Mouse (Mus musculus) urinary bladder, postnatal 10 days (tissue): ENCODE data around the gene Gm12258.
A peak's percentile ranks its signal among the peaks of the same experiment; 100 is the strongest.
"Not testable (repeated sequence)": the region's sequence is repeated elsewhere in the genome, so short reads cannot be mapped to it uniquely, and the experiment has no call there.

Experiments used
- DNase-seq: peaks from one replicate; pipeline ENCODE4 v3.0.0; 2022; ENCODE audit warnings: low spot score

Gm12258 gene

DNA sequence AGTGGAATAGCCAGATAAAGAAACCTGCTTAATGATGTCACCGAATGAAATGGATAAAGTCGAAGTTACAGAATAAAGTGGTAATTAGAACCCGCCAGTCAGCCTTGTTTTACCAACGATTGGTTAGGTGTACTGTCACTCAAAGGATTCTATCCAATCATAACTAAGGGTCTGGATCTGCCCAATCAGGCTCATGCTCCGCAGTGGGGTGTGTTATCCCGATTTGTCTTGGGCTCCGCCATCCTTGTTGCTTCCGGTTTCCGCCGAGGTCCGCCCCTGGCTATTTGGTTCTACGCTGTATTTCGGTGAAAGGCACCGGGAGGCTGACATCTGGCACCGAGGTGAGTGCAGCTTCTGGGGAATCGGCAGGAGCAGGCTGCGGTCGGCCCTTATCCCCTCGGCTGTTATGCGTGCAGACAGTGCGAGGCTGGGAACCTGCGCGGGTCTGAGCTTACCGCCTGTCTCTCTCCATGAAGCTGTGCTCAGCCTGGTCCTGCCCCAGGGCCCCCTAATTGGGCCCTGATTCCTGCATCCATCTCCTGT lies at the start of gene Gm12258:
Gene Gm12258, plus strand, starts transcription at position 240 of the 543 bp plus-strand sequence.
- peak; percentile 14 for DNase-seq

DNA sequence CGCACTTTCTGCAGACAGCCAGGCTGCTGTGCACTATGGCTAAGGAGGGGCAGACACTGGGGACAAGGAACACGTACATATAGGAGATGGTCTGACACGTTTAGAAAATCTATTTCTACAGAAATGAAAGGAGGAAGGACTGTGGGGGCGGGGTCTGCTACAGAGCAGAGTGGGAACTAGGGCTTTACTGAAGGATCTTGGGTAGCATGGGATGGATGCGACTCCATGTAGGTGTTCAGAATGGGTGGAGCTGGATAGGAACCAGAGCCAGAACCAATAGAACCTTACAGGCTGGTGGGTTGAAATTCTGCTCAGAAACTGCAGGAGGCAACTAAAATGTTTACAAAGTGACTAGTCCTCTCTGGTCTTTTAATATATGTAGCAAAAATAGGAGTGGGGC lies 47.2 kb upstream of the Gm12258 start:
- no peak for DNase-seq

DNA sequence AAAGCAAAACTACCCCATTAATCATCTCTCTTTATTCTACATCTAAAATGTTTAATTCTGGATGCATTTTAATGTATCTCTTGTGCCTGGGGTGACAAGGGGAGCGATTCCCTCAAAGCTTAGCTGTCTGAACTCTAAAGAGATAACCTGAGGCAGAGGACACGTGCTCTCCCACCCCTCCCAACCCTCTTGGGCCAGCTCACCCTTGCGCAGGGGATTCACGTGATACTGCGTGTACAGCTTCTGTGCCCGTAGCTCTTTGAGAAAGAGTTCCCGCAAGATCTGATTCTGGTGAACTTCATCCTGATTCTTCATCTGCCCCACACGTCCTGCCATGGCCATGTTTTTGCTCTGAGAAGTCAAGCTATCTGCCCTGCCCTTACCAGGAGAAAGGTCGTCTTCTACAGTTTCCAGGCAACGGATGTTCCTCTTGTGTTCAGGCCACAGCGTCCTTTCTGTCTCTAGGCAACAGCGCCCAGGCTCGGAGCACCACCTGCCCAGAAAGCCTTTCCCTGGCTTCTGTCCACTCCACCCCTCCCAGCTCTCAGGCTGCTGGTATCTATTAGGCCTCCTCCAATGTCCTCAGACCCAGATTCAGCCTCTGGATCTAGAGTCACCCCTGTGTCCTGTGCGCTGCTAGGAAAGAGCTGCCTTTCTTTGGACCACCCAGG lies 45.3 kb upstream of the Gm12258 start, which contains the start of gene Fam183b:
Gene Fam183b, minus strand, starts transcription at position 403 of the 671 bp plus-strand sequence.
- no peak for DNase-seq

DNA sequence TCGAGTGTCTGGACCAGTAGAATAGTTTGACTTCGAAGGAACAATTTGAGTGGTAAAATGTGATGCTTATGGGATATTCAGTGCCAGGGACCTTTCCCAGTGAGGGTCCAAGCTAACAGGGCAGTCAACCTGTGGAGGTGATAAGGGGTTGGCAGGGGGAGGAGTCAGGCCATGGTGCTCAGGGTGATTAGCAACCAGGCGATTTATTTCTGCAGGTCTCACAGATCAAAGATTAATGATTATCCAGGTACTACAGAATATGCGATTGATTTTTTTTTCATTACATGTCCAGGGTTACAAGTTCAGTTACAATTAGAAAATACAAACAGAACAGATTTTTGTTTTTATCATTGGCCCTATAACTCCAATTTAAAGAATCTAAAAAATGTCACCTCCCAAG lies 43.1 kb upstream of the Gm12258 start:
- no peak for DNase-seq

DNA sequence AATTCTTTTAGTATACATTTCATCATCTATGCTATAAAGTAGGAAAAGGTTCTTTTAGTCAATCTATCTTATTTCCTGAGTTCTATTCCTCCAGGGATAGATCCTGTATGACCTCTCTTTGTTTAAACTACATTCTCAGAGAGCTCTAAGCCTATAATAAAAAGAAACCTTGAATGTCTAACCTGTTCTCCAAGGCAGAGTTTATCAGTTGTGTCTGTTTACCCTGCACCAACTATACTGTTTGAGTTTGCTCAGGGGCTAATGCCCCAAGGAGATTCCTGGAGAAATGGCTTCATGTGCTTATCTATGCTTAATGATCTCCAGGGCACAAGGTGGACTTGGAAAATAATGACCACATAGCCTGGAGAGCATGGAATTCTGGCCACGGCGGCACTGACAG lies 42.6 kb upstream of the Gm12258 start:
- DNase-seq = no peak

DNA sequence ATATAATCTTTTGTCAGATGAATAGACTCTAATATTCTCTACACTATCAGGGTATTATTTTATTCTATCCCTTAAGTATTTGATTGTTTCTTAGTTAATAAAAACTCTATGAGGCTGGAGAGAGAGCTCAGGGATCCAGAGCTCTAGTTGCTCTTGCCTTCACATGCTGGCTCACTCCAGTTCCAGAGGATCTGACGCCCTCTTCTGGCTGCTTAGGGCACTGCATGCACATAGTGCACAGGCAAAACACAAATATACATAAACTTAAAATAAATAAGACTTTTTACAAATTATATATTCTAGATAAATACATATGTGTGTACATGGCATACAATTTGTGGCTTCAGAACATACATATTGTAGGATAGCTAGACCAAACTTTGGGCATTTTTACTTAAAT lies 35.0 kb upstream of the Gm12258 start:
- DNase-seq = no peak

DNA sequence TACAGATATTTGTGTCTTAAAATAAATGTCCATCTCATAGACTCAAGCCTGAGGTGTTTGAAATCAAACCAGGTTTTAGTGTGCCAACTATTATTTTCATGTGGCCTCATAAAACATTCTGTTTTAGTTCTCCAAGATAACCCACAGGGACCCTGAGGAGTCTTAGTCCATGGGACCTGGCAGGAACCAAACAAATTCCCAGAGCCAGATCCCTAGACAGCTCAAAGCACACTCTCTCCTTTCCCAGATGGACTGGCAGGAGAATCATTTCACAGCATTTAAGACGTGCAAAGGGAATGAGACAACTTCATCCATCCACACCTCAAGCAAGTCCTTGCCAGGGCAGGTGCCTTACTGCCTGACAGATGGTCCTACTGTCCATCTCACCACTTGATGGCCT lies 32.3 kb upstream of the Gm12258 start, which contains the start of gene Olfr313:
Gene Olfr313, plus strand, starts transcription at position 301 of the 400 bp plus-strand sequence.
- not testable (repeated sequence) for DNase-seq

DNA sequence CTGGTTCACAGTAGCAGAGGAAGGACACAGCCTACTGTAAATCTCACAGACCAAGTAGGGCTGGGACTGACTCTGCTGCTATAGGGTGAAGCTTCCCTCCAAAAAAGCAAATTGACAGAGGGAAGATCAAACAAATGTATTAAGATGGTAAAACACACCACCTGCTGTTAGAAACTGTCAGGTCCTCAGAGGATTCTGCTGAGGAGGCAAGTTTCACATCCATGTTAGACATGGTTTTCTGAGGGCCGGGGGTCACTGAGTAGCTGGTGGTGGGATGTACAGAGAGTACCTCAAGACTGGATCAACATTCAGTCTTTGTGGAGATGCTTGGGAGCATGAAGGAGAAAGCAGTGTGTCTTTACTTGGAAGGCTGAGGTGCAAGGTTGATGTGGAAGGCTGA lies 31.3 kb upstream of the Gm12258 start:
- no peak for DNase-seq

DNA sequence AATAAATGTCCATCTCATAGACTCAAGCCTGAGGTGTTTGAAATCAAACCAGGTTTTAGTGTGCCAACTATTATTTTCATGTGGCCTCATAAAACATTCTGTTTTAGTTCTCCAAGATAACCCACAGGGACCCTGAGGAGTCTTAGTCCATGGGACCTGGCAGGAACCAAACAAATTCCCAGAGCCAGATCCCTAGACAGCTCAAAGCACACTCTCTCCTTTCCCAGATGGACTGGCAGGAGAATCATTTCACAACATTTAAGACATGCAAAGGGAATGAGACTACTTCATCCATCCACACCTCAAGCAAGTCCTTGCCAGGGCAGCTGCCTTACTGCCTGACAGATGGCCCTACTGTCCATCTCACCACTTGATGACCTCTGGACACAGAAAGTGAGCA lies 18.0 kb upstream of the Gm12258 start, which contains the start of gene Olfr312:
Gene Olfr312, plus strand, starts transcription at position 301 of the 400 bp plus-strand sequence.
- not testable (repeated sequence) for DNase-seq

DNA sequence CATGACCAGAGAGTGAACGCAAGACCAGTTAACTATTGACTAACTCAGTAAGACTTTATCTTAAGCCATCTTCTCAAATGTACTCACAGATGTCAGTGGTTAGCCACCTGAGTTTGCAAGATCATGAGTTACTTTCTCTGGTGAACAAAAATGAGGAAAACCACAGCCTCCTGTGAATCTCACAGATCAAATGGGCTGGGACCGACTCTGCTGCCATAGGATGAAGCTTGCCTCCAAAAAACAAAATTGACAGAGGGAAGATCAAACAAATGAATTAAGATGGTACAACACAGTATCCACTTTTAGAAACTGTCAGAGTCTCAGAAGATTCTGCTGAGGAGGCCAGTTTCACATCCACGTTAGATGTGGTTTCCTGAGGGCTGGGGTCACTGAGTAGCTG lies 17.2 kb upstream of the Gm12258 start:
- DNase-seq = no peak

DNA sequence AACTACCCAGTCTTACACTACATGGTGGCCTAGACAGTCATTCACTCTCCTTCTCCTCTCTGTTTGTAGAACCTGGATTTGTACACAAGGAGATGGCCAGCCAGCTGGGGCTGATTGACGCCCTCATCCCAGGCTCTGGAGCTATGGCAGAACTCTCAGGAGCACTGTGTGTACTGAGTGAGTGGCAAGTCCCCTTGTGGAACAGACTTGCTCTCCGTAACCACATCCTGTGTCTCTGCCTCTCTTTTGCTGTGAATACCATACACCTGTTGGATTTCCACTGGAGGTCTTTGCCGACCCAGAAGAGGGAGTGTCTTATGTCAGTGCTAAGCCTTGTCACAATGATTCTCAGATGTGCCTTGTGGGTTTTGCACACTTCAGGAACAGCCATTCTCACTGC lies 14.4 kb upstream of the Gm12258 start:
- not testable (repeated sequence) for DNase-seq

DNA sequence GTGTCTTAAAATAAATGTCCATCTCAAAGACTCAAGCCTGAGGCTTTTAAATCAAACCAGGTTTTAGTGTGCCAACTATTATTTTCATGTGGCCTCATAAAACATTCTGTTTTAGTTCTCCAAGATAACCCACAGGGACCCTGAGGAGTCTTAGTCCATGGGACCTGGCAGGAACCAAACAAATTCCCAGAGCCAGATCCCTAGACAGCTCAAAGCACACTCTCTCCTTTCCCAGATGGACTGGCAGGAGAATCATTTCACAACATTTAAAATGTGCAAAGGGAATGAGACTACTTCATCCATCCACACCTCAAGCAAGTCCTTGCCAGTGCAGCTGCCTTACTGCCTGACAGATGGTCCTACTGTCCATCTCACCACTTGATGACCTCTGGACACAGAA lies 8.0 kb upstream of the Gm12258 start, which contains the start of gene Olfr311:
Gene Olfr311, plus strand, starts transcription at position 301 of the 400 bp plus-strand sequence.
- DNase-seq = not testable (repeated sequence)

DNA sequence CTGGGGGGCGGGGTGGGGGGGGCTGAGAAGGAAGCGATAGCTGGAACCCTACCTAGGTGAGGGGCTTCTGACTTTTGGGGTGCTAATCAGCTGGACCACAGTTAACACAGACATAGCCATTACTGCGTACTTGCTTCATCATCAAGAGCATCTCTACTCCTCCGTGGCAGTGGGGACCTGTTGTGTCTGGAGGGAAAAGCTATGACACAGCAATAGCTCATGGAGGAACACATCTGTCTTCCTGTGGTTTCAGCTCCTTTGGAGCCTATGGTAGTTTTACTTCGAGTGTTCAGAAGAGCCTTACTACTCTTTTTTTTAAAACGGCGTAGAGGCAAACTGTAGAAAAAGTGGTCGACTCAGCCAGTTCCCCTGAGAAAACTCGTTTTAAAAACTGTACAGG lies 678 bp downstream of the Gm12258 start:
- no peak for DNase-seq

DNA sequence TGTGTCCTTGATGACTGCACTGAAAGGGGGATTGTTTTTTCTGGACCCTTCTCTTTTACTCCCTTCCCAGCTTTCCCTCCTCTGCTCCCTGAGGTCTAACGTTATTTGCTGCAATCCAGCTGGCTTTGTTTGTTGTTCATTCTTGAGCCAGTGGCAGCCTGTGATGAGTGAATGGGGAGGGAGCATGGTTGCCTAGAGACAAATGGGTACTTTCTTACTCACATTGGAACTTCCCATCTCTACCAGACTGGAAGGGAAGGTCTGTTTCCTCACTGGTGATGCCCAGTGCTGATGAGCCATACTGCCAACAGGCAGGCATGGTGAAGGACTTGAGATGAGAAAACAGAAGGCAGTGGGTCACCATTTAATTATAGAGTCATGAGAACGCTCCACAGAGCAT lies 2.8 kb downstream of the Gm12258 start:
- no peak for DNase-seq

DNA sequence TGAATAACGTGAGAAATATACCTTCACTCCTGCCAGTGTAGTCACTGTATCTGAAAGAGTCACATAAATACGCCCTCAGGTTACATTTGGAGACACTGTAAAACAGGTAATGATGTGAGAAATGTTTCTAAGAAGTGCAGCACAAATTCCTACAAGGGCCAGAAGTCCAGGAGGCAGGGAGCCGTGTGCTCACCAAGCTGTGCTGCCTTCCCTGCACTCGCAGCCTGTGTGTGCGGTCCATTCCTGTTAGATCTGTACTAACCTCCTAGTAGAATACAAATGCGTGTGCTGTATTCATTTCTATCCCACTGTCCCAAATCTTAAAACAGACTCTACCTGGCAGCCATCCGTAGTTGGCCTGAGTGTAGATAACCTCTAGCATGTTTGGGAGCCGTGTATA lies 13.8 kb downstream of the Gm12258 start:
- no peak for DNase-seq

DNA sequence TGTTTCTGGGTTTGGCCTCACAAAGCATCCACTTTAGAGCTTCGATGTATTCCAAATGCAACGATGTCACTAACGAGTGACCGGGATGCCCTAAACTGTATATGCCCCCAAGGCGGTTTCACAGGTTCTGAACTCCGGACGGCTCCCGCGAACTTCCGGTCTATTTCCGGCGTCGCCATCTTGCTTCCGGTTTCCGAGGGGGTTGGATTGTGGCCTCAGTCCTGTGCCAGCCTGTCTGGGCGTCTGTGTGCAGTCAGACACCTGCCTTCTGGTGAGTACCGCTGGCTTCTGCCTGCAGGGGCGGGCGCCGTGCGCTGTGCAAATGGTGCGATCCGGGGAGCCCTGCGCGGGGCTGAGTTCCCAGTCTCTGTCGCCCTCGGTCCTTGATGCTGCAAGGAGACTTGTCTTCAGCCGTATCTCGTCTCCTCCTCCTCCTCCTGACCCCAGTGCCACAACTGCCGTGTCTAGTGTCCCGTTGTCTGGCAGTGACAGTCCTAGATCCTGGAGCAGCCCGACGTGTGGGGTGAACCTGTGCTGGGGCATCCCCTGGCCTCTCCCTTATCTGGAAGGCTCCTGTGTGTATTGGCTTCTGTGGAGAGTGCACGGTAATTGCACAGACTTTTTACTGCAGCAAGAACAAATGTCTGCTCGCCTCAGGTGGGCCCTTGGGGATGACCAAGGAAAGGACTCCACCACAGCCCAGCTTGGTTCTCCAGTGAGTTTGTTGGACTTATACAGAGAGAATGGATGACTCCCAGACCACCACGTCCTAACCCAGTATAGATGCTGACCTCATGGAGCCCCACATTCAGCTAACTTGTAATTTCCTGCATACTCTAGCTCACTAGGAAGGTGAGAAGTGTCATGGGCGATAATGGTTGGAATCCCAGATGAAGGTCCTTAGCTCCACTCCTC lies 20.3 kb downstream of the Gm12258 start, which contains the start of gene 2810021J22Rik:
Gene 2810021J22Rik, plus strand, starts transcription at position 178 of the 915 bp plus-strand sequence.
- peak; percentile 25 for DNase-seq

DNA sequence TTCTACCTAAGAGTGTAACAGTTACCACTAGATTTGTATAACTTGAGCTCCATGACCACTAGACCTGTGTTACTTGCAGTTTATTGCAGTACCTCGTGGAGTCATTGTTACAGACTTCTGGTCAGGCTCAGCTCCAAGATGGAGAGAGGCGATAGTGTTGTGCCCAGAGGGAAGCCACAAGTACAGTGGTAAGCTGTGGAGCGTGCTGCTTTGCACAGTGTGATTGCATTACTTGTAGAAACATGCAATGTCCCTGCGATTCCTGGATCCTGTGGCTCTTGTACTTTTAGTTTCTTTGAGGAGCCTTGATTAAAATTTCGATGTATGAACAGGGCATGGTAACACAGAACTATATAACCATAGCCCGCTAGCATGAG lies 21.0 kb downstream of the Gm12258 start:
- no peak for DNase-seq

DNA sequence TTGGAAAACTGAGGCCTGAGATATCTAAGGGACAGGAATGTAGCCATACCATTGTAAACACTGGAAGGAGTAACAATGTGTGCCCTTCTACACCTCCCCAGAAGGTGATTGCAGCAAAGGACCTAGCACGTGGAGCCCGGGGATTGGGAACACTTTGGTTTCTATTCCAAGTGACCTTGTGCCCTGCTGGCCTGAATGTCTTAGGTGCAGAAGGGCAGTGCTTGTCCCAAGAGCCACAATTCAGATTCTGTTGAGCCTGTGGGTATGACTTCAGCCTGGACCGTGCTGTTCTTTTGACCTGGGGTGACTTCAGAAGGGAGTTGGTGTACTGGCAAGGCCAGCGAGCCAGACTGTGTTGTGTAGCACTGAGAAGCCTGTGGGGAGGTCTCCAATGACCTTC lies 24.0 kb downstream of the Gm12258 start:
- no peak for DNase-seq

DNA sequence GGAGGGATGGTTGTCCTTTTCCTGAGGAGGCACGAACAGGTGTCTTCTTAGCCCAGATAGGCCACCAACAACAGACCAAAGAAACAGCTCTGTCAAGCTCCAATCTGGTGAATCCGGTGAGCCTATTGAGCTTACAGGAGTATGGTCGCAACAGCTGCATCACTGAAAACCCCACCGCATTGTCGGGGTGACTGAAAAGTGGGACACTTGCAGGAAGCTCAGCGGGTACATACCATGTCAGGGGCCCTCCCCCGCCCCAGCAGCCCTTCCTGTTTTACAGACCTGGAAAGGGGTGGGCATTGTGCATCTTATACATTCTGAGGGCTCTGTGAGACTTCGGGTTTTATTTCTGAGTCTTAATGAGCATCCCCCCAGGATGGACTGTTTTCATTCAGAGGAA lies 36.8 kb downstream of the Gm12258 start:
- DNase-seq = no peak

DNA sequence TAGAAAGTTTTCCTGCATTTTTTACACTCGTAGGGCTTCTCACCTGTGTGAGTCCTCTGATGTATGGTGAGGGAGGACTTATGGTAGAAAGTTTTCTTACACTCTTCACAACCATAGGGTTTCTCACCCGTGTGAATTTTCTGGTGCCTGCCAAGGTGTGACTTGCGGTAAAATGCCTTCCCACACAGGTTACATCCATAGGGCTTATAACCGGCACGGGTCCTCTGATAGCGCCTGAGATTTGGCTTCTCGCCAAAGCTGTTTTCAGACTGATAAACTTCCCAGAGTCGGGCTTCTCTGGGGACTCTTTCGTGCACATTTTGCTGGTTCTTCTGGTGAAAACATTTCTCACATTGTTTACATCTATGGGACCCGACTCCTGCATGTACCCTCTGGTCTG lies 43.6 kb downstream of the Gm12258 start:
- DNase-seq = no peak

DNA sequence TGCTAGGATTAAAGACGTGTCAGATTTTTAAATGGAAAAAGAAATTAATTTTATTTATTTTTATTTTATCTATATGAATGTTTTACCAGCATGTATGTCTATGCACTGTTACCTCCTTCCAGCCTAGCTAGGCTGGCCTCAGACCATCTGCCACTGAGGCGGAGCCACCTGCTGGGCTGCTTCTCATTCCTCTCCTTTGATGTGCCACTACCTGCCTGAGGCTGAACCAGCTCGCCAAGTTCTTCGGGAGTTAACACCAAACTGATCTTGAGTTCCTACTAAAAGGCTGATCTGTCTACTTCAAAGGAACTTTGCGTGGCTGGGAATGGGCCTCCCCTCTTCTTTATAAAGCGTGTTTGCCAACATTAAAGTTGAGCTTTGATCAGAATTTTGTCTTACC lies 47.5 kb downstream of the Gm12258 start:
- DNase-seq = no peak

DNA sequence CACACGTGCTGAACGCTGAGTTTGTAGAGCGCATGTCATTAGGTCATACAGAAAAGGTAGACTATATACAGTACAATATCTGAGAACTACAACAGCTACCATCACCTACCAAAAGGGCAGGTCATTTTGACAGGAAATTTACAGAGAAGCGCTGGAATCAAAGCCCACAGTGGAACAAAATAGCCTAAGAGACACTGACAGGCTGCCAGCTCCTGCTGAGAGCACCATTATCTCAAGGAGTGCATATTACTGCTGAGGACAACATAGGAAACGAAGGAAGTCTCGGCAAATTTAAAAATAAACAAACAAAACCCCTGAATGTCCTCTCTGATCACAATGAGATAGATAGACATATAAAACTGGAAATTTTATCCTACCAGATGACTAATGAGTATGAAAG lies 50.5 kb downstream of the Gm12258 start:
- DNase-seq = no peak

DNA sequence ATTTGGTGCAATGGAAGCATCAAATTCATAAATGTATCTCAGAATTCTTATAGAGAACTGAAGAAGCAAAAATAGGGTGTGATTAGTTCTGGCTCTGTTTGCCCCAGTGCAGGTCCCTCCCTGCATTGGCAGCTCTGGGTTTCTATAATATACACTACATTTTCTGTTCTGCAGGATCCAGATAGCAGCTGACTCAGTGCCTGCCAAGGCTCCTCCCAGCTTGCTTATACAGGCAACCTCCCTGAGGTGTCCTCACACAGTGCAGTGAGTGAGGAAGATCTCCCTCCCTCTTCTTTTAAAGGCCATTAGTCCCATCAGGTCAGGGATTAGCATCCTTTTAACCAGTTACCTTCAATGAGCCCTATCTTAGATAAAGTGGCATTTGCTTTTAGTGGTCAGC lies 54.1 kb downstream of the Gm12258 start:
- DNase-seq = no peak
